Mouse (Mus musculus): Measurements from ENCODE around the gene Ogfod1.

The Ogfod1 gene

DNA sequence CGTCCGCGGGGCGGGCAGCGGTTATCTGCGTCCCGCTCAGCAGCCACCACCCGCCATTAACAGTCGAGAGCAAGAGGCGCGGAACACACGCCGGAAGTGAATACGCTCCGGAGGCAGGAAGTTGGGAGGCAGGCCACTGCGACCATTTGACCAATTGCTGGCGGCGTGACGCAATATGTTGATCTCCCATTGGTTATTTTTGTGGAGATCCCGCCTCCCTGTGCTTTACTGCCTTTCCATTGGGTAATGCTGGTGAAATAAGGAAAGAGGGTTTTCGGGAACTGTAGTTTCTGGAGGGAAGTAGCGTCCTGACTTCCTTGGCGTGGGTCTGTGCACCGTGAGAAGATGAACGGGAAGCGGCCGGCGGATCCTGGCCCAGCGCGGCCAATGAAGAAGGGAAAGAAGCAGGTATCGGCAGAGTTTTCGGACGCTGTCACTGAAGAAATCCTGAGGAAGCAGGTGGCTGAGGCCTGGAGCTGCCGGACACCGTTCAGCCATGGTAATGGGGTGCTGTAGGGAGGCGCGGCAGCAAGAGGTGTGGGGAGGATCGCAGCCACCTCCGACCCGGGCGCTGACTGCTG, at the start of gene Ogfod1, which contains the start of gene Nudt21:
TSS of gene Ogfod1 (plus strand) at position 255 of the 581 bp plus-strand sequence.
TSS of gene Nudt21 (minus strand) at position 88 of the 581 bp plus-strand sequence.
- peak; percentile 97 for DNase-seq

DNA sequence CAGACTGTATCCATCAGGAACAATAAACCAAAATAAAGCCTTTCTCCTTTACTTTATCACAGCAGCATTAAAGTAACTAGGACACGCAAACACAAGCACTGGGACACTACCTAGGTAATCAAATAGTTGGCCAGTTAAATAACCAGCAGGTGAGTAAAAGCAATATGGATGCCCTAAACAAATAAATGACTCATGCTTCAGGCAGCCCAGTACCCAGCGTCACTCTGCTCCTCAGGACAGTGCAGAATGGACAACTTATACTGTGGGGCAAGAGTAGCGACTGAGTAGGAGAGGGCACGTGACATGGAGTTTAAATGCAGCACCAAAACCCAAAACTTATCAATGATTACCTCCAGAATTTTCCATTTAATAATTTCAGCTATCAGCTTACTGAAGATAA, 47.3 kb upstream of the Ogfod1 start:
- no peak for DNase-seq

DNA sequence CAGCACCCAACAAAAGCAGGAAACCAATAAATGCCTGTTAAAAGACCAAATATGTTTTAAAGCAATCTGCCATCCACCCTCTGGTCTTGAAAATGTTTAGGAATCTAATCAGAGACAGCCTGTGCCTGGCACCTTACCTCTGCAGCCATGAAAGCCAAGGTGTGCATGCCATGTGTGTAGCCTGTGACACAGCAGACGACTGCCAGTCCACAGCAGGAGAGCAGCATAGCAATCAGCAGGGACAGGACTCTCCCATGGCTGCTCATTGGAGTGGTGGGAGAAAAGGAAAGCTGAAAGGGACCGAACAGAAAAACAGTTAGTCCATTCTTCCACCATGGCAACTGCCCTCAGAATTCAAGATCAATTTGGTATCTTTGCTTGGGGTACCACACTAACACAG, 38.0 kb upstream of the Ogfod1 start:
- no peak for DNase-seq

DNA sequence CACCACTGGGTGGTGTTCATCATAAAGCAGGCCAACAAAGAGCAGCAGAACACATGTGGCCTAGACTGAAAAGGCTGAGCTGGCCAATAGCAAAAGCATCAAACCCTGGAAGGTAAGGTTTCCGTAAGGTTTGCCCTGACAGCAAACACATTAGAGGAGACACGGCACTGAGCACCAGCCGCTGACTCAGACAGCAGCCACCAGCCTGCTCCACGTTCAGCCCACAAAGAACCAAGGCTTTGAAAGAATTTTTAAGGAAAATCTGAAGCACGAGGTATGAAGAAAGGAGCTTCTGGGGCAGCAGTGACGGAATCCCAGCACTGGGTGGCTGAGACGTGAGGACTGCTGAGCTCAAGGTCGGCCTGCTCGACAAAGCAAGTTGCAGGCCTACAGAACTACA, 32.9 kb upstream of the Ogfod1 start:
- DNase-seq = no peak

DNA sequence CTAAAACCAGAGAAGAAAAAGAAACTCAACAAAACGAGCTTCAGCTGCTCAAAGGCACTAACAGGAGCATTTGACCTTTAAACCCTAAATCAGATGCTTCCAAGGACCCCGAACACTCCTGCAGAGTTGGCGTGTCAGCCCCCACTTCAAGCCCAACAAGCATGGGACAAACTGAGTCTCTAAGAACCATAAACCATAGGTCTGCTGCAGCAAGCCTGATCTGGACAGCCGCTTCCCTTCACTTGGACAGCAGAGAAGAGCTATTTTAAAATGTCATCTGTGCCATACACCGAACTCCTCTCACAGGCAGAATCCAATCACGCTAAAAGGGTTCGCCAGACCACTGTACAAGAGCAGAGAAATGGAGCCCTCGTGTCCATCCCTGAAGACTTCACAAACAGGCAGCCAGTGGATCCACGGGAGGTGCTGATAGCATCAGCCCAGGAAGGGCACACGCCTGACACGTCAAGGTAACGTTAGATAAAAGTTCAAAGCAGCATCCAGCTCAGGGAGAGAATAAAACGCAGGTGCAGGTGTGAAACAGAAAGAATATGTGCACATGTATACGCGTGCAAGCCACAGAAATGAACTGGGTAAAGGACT, 27.7 kb upstream of the Ogfod1 start:
- DNase-seq = no peak

GRCm38 (mm10) chr8:94010101-94010705, 26.8 kb upstream of the Ogfod1 start:
- no peak for DNase-seq

DNA sequence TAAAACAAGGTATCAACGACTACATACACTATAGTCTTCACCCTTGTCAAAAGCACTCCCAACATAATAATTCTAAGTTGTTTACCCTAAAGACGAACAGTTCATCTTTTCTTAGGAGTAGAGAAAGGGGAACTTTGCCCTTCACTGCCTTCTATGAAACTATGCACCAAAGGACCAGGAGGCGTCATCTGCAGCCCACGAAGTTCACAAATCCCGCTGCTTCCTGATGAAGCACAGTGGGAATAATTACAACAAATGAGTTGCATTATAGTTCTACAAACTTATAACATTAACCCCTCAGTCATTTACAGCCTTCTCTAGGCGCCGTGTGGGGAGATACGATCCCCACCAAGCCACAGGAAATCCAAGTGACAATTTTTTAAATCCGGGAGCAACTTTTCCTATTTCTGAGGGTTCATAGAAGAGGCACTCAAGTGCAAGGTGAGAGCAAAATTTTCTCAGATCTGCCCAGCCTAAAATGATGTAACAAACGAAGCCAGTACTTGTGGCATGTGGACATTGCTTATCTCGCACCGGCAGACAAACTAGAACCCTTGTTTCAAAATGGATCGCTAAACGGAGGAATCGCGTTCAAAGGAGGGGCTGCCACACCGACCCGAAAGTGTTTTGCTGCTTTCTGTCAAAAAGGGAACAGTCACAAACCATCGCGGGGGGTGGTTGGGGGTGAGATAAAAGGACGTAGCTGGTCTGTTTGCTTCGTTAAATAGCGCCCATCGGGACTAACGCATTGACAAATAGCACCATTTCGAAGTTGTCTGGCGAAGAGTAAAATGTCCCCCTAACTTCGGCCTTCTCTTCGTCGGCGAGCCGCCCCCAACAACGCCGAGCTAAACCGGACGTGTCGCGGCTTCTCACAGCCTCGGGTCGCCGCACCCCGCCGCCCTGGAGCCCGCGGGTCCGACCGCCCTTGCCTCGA, 25.7 kb upstream of the Ogfod1 start:
- no peak for DNase-seq

DNA sequence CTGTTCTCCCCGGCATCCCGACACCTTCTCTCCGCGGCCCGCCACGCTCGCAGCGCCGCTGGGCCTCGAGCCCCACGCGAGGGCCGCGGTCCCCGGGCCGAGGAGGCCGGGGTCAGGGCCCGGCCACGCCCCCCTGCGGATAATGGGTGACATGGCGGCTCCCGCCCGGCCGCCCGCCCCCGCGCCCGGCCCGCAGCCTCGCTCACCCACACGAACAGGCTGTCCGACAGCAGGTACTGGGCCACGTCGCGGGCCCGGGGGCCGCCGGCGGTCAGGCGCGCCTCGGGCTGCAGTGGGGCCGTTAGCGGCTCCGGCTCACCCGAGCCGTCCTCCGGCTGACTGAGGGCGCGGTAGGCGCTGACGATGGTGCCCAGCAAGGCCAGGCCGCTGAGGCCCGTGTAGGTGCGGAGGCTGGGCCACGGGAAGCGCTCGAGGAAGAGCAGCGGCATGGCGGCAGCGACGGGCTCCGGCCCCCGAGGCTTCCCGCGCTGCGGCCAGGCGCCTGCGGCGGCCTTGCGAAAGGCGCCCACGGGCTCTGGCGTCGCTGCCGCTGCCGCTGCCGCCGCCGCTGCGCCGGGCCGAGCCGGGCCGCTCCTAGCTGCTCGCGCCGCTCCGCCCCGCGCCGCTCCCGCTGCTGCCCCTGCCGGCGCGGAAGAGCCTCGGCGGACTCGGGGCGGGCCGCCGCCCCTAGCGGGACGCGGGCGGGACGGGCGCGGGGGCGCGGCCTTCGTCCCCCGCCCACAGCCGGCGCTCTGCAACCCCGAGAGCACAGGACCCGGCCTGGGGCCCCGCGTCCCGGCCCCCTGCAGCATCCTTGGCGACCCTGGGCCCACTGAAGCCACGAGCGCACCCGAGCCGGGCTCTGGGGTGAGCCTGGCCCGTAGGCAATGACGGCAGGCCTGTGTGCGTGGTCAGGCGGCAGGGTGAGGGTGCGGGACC, 24.7 kb upstream of the Ogfod1 start, which contains the start of gene Amfr:
TSS of gene Amfr (minus strand) at position 830 of the 939 bp plus-strand sequence.
- DNase-seq = peak; percentile 42

GRCm38 (mm10) chr8:94013026-94013612, 23.9 kb upstream of the Ogfod1 start:
- DNase-seq = no peak

DNA sequence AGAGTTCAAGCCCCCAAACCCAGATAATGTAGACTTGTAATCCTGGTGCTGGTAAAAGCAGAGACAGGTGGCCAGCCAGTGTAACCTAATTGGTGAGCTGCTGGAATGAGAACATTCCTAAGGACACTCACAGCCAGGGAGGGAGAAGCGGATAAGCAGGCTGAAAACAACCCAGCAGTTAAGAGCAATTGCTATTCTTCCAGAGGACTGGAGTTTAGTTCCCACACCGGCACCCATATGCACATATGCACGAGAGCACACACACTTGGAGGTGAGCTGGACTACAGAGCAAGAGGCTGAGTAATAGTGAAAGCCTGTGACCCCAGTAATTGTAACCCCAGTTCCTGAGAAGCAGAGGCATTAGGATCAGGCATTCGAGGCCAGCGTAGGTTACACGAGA, 13.1 kb upstream of the Ogfod1 start:
- no peak for DNase-seq

DNA sequence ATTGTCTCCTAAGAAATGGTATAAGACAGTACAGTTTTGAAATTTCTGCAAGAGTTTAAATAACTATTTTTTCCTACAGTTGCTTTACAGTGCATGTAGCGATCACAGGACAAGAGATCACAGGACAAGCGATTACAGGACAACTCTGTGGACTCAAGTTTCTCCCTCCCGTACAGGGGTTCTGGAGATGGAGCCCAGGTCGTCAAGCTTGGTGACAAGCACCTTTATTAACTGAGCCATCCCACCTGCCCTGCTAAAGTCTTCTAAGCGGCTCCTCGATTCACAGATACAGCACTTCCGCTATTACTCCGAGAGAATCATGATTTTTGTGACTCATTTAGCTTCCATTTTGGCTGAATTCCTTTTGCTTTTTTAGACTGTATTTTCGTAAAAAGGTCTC, 7.3 kb upstream of the Ogfod1 start:
- DNase-seq = no peak

GRCm38 (mm10) chr8:94033601-94034000, 3.4 kb upstream of the Ogfod1 start:
- DNase-seq = no peak

DNA sequence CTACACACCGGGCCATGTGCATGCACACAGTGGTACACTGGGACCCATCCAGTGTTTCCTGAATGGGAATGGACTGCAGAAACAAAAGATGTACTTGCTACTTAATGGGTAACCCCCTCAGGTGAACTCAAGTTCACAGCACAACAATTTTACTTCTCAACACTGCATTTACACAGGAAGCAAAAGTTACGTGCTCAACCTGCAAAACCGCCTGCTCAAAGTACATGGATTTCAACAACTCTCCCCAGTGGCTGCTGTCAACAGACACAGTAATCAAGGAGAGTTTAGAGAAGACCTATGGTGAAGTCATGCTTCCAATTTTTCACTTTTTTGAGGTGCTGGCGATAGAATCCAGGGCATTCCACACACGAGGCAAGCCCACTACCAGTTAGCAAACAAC, 1.8 kb upstream of the Ogfod1 start:
- DNase-seq = no peak

DNA sequence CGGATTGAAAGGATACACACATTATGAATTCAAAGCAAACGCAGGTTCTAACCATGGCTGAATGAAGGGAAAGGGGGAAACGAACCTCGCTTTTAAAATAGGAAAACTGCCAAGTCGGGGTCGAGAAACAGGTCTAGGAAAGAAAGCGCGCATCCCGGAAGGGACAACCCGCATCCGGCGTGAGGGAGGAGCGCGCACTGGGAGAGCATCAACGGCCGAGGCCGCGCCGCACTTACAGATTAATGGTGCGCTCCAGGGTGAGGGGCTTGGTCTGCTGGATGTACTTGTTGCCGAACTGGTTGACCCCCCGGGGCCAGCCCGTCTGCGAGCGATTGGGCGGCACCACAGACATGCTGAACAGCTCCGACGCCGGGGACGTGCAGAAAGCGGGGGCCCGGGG, 457 bp upstream of the Ogfod1 start:
- peak; percentile 74 for DNase-seq

DNA sequence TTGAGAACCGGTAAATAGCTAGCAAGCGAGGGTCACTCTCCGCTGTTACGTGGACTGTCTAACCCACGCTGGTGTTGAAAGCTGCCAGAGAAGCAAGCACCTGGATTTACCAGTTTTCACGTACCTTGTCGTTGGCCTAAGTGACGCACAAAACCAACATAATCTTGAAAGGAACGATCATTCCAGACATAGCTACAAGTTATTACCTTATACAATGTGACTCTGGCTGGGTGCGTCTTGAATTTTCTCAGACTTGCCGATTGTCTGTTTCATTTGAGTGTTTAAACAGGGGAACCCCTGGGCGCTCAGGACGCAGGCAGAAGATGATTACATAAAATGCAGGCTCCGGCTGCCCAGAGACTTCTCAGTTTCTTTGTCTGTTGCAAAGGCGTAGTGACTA, 808 bp downstream of the Ogfod1 start:
- no peak for DNase-seq

- DNase-seq = peak; percentile 51
Measured at GRCm38 (mm10) chr8:94047845-94048244, 10.8 kb downstream of the Ogfod1 start.

GRCm38 (mm10) chr8:94052696-94053095, 15.7 kb downstream of the Ogfod1 start:
- DNase-seq = no peak

DNA sequence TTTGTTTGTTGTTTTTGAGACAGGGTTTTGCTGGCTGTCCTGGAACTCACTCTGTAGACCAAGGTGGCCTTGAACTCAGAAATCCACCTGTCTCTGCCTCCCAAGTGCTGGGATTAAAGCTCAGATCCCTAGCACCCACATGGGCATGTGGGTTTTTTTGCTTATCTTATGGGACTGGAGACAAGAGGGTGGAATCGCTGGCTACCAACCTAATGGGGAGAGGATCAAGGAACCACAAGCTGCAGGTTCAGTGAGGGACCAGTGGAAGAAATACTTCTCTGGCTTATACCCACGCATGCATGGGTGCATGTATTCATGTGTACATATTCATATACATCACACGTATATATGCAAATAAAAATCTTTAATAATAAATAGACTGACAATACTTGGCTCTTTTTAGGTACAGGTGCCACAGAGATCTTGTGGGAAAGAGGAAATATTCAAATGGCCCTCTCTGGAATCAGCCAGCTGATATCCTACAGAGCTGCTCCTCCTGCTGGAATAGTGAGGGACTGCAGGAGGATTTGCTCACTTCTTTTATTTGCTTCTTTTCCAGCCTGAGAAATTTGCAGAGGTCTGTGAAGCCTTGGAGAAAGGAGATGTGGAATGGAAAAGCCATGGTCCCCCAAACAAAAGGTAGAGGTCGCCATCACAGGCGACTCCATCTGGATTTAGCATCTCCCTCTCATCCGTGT, 20.3 kb downstream of the Ogfod1 start:
- no peak for DNase-seq

- peak; percentile 67 for DNase-seq
Measured at GRCm38 (mm10) chr8:94066121-94066863, 29.3 kb downstream of the Ogfod1 start.

DNA sequence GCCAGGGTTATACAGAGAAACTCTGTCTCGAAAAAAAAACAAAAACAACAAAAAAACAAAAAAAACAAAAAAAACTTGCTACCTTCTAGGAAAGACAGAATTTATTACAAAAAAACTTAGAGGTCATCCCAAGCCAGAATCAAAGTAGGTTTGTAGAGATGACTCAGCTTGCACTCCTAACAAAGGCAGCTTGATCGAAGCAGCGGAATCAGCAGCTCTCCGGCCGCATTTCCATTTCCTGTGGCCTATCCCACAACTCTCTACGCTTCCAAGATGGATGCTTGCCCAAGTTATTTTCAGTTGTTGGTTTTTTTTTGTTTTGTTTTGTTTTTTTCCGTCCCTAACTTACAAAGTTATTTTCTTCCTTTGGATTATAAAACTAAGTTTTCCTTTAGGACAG, 31.8 kb downstream of the Ogfod1 start:
- DNase-seq = no peak
